Mouse (Mus musculus) CH12.LX (cell line): ENCODE data around the gene Mslnl. TPM values are rescaled to one million over a fixed set of nuclear protein-coding genes. Genes with fewer than 3 reads are reported as not detected.

ENCODE experiments used
- DNase-seq: peaks from one replicate; pipeline ENCODE4 v3.0.0-alpha.2; 2013; ENCODE audit errors: extremely low read depth
- H3K27ac ChIP-seq: 2 replicates; pipeline ENCODE4 v1.5.1; 2012; ENCODE audit warnings: low read depth, mild to moderate bottlenecking, control low read depth, moderate library complexity; ENCODE audit not compliant: insufficient read depth
- H3K27me3 ChIP-seq: replicated peaks from 2 replicates; pipeline ENCODE3; 2012; ENCODE audit warnings: inconsistent platforms
- H3K36me3 ChIP-seq, 2 experiments: replicated peaks in 1 of 2; 2 replicates each; pipeline versions ENCODE3 to v1.6.1; 2012; ENCODE audit warnings: inconsistent platforms in 1 of 2, low read length in 1 of 2, mild to moderate bottlenecking in 1 of 2, mixed read lengths in 1 of 2, moderate library complexity in 1 of 2; ENCODE audit not compliant: control insufficient read depth in 1 of 2, insufficient read depth in 1 of 2
- H3K4me1 ChIP-seq, 2 experiments: 2 replicates each; pipeline ENCODE4 v1.6.1; 2012; ENCODE audit warnings: inconsistent platforms in 1 of 2, moderate library complexity in 1 of 2; ENCODE audit not compliant: insufficient read depth in 2 of 2, control insufficient read depth in 1 of 2
- H3K4me2 ChIP-seq: 2 replicates; pipeline ENCODE4 v1.6.1; 2012; ENCODE audit warnings: low read depth, mild to moderate bottlenecking, control low read depth; ENCODE audit not compliant: poor library complexity, insufficient read depth, severe bottlenecking
- H3K4me3 ChIP-seq, 3 experiments: fragments of 150-350 bp in 1 of 3; sonication (generic) in 1 of 3; replicated peaks in 1 of 3; 2 replicates each; pipeline versions ENCODE3 to v1.5.1; 2011 to 2012; ENCODE audit warnings: low read depth in 2 of 3, low read length in 2 of 3, mild to moderate bottlenecking in 2 of 3, moderate library complexity in 2 of 3, control low read depth in 1 of 3, improper control_type of control experiment in 1 of 3, inconsistent platforms in 1 of 3, mixed read lengths in 1 of 3; ENCODE audit not compliant: poor library complexity in 1 of 3
- H3K79me2 ChIP-seq: replicated peaks from 2 replicates; pipeline ENCODE4 v1.6.1; 2012; ENCODE audit warnings: mild to moderate bottlenecking, moderate library complexity; ENCODE audit not compliant: control insufficient read depth, poor library complexity, insufficient read depth, severe bottlenecking; ENCODE audit errors: extremely low read depth
- H3K9ac ChIP-seq: 2 replicates; pipeline ENCODE4 v1.6.1; 2012; ENCODE audit warnings: low read depth, mild to moderate bottlenecking, control low read depth, moderate library complexity; ENCODE audit not compliant: insufficient read depth
- H3K9me3 ChIP-seq: replicated peaks from 2 replicates; pipeline ENCODE3; 2012; ENCODE audit warnings: low read length, inconsistent platforms, mixed read lengths
- ELF1 ChIP-seq: IDR thresholded peaks from 2 replicates; pipeline ENCODE4 v1.6.1; 2014; ENCODE audit warnings: low read depth, mild to moderate bottlenecking, inconsistent platforms, low read length, improper control_type of control experiment
- IRF4 ChIP-seq: IDR thresholded peaks from 2 replicates; pipeline ENCODE4 v1.6.1; 2014; ENCODE audit warnings: low read depth, mild to moderate bottlenecking, inconsistent platforms, low read length, improper control_type of control experiment
- MAZ ChIP-seq: IDR thresholded peaks from 2 replicates; pipeline ENCODE4 v1.6.1; 2012; ENCODE audit warnings: low read depth, mild to moderate bottlenecking, inconsistent platforms, low read length, improper control_type of control experiment, moderate library complexity
- MEF2A ChIP-seq: IDR thresholded peaks from 2 replicates; pipeline ENCODE4 v1.6.1; 2014; ENCODE audit warnings: low read depth, mild to moderate bottlenecking, inconsistent platforms, low read length, improper control_type of control experiment, borderline replicate concordance
- MXI1 ChIP-seq: IDR thresholded peaks from 2 replicates; pipeline ENCODE4 v1.6.1; 2011; ENCODE audit warnings: mild to moderate bottlenecking, low read depth, low read length, improper control_type of control experiment
- PAX5 ChIP-seq: IDR thresholded peaks from 2 replicates; pipeline ENCODE4 v1.6.1; 2012; ENCODE audit warnings: low read length, inconsistent platforms, mixed read lengths
- POLR2A ChIP-seq: IDR thresholded peaks from 2 replicates; pipeline ENCODE4 v1.6.1; 2011; ENCODE audit warnings: low read depth, mild to moderate bottlenecking, improper control_type of control experiment, low read length
- USF2 ChIP-seq: conservative IDR thresholded peaks from 2 replicates; pipeline ENCODE4 v1.6.1; 2011; ENCODE audit warnings: low read depth, low read length, improper control_type of control experiment
- ZC3H11A ChIP-seq: IDR thresholded peaks from 2 replicates; pipeline ENCODE4 v1.6.1; 2012; ENCODE audit warnings: low read depth, mild to moderate bottlenecking, inconsistent platforms, low read length, improper control_type of control experiment
- ZMIZ1 ChIP-seq: IDR thresholded peaks from 2 replicates; pipeline ENCODE4 v1.6.1; 2012; ENCODE audit warnings: low read depth, mild to moderate bottlenecking, inconsistent platforms, low read length, improper control_type of control experiment
- dilution Hi-C: fragments of 300-500 bp; cut with MboI; formaldehyde crosslinking; loops from 2 replicates; pipeline ENCODE4 v1.14.3; 2020; ENCODE audit warnings: low sequenced_read_pairs; ENCODE audit not compliant: extremely low pct_unique_long_range_greater_than_20kb, extremely low pct_ligation_motif_present
- in situ Hi-C: fragments of 300-500 bp; cut with MboI; formaldehyde crosslinking; loops from 3 replicates; pipeline ENCODE4 v1.14.3; 2019; ENCODE audit warnings: low sequenced_read_pairs, low pct_ligation_motif_present, low pct_unique_long_range_greater_than_20kb, mixed read lengths
- polyA plus RNA-seq: library from polyadenylated mRNA; unstranded; fragments of >175 nt; gene quantifications from 2 replicates; pipeline ENCODE4 v1.2.1, GENCODE M21; 2012; ENCODE audit warnings: low read depth; ENCODE audit not compliant: insufficient read length
- total RNA-seq, 2 experiments: library from RNA; depleted of rRNA; stranded (reverse); fragments of 300-350 nt in 1 of 2; fragments of >200 nt in 1 of 2; gene quantifications; 2 replicates each; pipeline ENCODE4 v1.2.3; 2012 to 2014

Mslnl gene
- total and polyA plus RNA-seq, 3 experiments, result not detected

GRCm38 (mm10) chr17:25760148-25760547, 24.3 kb downstream of the Mslnl start:
- in situ Hi-C loops (no loop called here), dilution Hi-C loops (no loop called here)
- Histone ChIP-seq H3K27me3 (peaks cover 86% of the 10 kb centered on the region), H3K4me1 (no peaks in the 10 kb centered on the region), H3K9me3 (no peaks in the 10 kb centered on the region), H3K36me3 (no peaks in the 10 kb centered on the region), H3K27ac (no peak overlapping the region), H3K79me2 (no peaks in the 10 kb centered on the region), H3K4me3 (no peak overlapping the region), H3K9ac (no peak overlapping the region), H3K4me2 (no peak overlapping the region)
- TF ChIP-seq ELF1 (no peak), MAZ (no peak), ZC3H11A (no peak)
- DNase-seq, result no peak

- Histone ChIP-seq H3K79me2 (no peaks in the 10 kb centered on the region), H3K9me3 (no peaks in the 10 kb centered on the region), H3K4me2 (no peak overlapping the region), H3K9ac (no peak overlapping the region), H3K4me3 (no peak overlapping the region), H3K36me3 (no peaks in the 10 kb centered on the region), H3K4me1 (no peaks in the 10 kb centered on the region), H3K27ac (no peak overlapping the region), H3K27me3 (peaks cover 84% of the 10 kb centered on the region)
- in situ Hi-C loops, result no loop called here
- dilution Hi-C loops, result no loop called here
- TF ChIP-seq MXI1 (no peak), ZMIZ1 (no peak), USF2 (no peak), PAX5 (no peak), ELF1 (no peak), POLR2A (no peak), IRF4 (no peak)
- DNase-seq, result no peak
These were observed 25.7 kb downstream of the Mslnl start for GRCm38 (mm10) chr17:25761561-25761970.

GRCm38 (mm10) chr17:25762591-25762990, 26.7 kb downstream of the Mslnl start:
- Histone ChIP-seq H3K9ac (no peak overlapping the region), H3K27me3 (peaks cover 84% of the 10 kb centered on the region), H3K4me1 (no peaks in the 10 kb centered on the region), H3K4me3 (no peak overlapping the region), H3K36me3 (no peaks in the 10 kb centered on the region), H3K9me3 (no peaks in the 10 kb centered on the region), H3K4me2 (no peak overlapping the region), H3K79me2 (no peaks in the 10 kb centered on the region), H3K27ac (no peak overlapping the region)
- dilution Hi-C loops, result no loop called here
- no peak for TF ChIP-seq MEF2A
- no peak for DNase-seq
- in situ Hi-C loops, result no loop called here
